Mouse (Mus musculus) c-Kit-positive CD71-positive TER-119-negative erythroid progenitor cells, embryonic 14.5 days (primary cell): ENCODE results near the gene Tmem208.

Source experiments
- DNase-seq: peaks from one replicate; pipeline ENCODE4 v3.0.0-alpha.2; 2013; ENCODE audit warnings: low read depth

The Tmem208 gene

DNA sequence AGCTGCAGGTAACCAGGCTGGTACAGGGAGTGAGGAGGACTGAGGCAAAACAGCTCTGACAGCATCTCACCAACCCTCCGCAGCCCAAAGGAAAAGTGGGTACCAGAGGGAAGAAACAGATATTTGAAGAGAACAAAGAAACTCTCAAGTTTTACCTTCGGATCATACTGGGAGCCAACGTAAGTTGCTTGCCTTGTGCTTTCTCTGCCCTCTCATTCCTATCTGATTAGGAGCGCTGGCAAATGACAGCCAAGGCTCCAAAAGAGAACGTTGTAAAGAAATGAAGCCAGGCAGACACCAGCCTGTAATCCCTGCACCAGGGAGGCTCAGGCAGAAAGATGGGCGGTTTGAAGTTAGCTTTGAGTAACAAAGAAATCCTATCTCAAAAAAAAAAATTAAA, 814 bp downstream of the Tmem208 start:
- no peak for DNase-seq

DNA sequence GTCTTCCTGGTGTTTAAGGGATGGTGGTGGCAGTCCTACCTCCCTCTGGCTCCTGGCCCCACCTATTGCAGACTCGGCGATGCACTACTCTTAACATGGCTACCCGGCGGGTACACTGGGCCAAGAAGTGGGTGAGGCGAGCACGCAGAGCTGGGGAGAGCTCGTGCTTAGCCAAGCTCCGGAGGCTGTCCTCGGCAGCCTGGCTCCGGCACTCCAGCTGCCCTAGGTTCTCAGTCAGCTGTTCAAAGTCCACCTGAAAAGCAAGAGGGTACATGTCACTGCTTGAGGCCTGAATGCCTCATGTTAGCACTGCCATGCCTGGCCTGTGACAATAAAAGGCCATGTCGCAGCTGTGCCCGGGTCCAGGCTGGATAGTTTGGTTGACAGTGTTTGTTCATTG, 4.2 kb downstream of the Tmem208 start:
- DNase-seq = no peak

DNA sequence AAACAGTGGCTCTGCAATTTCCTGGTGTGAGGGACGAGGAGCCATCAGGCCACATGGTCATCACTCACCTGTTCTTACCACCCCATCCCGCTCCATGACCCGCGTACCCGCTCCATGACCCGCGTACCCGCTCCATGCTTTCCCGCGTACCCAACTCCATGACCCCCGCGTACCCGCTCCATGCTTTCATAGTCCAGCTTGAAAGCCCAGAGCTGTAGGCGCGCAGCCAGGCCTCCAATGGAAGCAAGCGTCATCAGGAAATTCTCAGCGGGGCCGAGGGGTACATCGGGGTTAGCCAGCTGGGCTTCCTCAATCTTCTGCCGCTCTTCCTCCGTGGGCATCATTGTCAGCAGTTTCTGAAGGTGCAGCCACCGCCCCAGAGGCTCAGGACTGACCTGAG, 5.3 kb downstream of the Tmem208 start:
- no peak for DNase-seq

DNA sequence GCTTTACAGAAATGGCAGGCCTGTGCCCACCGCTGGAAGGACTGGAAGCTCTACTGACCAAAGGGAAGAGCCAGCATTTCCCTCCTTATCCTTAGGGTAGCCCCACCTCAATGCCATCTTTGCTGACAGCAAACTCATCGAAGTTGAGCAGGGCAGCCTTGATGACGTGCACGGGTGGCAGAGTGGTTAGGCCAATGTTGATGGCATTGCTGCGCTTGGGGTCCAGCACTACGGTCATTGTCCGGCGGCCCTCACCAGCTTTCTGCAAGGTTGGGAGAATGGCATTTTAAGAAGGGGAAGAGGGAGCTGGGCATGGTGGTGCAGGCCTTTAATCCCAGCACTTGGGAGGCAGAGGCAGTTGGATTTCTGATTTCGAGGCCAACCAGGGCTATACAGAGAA, 5.8 kb downstream of the Tmem208 start:
- DNase-seq = no peak

DNA sequence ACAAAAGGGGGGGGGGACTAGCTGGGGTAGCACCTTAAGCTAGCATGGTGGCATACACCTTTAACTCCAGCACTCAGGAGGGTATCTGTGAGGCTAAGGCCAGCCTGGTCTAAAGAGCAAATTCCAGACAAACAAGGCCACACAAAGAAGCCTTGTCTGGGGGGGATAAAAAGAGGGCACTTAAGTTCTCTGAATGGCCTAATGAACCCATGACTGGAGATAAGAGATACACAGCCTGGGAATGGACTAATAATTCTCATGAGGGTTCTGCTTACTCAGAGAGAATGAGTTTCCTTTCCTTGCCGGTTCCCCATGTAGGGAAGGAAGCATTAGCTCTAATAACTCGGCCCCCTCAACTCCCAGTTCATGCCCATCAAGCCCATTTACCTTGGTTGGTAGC, 6.4 kb downstream of the Tmem208 start:
- no peak for DNase-seq

DNA sequence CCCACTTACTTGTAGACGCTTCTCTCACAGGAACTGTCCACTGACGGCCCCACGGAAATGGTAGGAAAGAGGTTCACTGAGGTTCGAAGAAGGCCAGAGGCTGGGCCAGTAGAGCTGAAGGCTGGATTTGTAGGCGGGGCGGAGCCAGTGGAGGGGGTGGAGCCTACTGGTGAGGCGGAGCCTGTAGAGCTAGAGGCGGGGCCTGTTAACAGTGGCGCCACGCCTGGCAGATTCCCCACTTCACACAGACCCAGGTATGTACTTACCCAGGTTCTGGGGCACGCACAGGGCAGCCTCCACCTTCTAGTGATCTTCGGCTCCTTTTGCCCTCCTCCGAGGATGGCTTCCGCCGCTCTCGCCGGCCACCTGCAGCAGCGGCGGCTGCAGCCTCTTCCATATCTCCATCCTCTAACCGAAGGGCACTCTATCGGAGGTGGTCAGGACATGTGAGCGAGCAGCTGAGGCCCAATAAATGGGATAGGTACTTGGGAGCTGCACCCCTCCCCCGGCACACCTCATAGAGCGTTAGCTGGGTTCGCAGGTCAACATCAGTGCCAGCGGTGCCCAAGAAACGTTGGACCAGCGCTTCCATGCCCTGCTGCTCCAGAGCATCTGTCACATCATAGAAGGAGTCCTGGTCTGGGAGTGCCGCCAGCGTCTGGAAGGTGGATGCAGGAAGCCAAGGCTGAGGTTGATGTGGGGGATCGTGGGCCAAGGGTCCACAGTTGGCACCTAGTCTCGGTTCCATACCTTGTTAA, 10.4 kb downstream of the Tmem208 start:
- DNase-seq = no peak

DNA sequence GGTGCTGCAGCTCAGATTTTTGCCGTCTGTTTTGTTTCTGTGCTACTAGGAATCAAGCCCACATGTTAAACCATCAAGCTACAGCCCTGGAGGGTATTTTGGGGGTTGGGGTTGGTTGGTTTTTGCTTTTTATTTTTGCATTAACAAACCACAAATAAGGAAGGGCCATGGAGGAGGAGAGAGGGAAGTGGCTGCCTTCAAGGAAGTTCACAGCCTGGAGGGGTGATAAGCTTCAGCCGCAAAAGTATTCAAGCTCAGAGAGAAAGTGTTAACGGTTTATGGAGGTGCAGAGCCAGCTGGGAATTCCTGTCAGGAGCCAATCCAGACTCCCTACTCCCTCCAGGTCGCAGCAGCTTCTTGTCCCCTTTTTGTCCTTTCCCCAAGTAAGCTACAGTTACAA, 12.8 kb downstream of the Tmem208 start:
- no peak for DNase-seq

DNA sequence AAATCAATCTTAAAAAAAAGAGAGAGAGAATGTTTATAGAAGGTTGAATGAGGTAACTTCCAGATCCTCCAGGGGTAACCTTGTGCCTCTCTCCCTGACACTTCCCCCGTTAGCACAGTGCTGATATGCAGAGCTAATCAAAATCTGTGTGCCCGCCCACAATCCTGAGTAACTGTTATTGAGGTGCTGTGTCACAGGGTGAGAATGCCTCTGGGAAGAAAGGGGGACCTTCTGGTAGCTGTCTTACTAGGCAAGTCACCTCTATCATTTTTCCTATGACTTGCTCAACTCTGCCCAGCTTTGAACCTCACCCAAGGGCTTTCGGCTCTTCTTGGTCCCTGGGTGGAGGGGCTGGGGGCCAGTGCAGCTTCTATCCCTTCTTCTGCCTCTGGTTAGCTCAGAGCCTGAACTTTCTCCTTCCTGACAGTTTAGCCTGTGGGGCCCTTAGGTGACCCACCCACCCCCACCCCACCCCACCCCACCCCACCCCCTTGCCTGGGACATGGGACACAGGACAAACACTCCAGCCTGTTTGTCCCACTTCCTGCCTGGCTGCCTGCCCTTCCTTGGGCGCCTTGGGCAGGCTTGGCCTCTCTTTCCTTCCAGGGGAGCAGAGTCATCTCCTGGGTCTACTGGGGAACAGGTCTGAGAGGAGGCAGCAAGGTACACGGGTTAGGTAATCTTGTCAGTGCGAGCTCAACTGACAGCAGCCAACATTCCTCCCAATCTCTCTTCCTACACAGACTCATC, 13.9 kb downstream of the Tmem208 start:
- DNase-seq = peak; percentile 56

DNA sequence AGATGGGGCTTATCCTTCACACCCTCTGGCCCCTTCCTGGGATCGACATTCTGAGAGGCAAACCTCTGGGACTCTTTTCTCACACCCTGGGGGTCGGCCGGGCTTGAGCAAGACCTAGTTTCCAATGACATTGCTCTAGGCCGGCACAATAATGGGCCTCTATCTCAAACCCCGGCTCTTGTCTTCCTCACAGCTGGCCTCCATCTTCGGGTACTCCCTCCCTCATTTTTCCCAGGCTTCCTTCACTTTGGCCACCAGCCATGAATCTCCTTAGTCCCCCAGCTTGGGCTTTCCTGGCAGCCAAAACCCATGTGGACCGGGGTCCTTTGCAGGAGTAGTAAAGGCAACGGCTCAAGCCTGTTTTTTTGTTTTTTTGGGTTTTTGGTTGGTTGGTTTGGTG, 15.2 kb downstream of the Tmem208 start:
- DNase-seq = no peak

DNA sequence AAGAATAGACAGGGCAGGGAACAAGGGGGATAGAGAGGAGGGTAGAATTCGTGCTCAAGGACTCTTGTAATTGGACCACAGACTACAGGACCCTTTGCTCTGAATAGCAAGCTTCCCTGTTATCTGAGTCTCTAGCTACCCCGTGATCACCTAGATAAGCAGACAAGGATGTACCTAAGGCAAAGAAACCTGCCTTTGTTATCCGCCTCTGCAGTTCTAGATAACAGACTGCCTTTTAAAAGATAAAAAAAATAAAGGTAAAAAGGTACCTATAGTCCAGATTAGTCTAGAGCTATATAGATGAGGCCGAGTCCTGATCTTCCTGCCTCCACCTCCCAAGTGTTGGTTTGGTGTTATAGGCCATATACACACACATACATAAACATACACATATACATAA, 16.6 kb downstream of the Tmem208 start:
- DNase-seq = no peak

DNA sequence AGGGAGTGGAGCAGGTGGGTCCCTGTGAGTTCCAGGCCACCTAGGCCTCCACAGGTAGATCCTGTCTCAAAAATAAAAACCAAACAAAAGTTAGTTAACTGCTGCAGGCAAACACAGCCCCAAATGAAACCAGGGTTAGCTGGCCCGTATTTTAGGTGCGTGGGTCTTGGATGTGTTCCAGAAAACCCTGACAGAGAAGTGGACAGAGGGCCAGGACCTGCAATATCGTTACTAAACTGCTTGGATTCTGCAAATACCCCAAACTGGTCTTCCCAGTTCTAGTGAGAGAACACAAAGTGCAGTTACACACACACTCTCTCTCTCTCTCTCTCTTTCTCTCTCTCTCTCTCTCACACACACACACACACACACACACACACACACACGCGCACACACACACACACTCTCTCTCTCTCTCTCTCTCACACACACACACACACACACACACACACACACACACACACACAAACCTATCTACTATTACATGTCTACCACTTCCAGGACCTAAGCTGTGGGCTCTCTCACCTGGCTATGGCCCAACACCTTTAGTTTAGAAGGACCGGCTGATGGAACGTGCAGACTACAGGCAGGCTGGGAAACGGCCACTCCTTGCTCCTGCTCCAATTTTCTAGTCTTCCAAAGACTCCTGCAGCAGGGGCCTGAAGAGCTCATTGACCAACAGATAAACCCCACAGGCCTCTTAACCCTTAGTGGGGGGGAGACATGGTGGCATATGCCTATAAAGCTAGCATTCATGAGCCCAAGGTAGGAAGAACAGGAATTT, 17.8 kb downstream of the Tmem208 start:
- DNase-seq = no peak

DNA sequence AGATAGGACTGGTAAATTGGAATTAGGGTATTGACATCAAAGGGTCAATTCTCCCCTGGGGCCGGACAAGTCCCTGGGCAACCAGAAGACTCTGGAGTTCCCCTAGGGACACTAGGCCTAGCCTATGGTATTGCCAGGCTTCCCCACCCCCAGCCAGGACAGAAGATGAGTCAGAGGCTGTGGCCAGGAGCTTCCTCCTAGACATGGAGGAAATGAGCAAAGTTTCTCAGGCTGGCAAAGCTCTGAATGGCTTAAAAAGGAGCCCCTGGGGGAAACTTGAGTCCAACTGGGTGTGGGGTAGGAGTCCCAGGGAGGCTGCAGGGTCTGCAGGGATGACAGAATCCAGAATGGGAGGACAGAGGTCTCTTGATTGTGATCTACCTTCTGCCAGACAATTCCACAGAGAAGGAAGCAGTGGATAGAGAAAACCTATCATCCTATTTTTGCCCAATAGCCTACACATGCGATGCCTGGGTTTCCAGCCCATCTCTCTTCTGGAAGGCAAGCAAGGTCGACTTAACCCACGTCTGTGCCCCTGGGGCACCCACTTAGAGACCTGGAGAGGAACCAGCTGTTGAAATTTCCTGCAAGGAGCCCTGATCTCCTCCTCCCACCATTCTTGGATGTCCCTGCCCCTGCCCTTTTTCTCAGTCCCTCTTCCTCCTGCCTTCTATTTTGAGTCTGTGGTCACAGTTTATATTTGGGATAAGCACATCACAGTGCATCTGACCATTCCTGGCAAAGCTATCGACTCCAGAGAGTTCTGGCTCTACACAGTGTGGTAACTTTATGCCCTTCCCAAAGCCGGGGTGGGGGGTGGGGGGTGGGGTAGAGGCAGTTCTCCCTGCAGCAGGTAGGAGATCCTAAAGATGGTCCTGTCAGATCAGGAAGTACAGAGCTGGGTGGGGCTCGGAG, 19.2 kb downstream of the Tmem208 start:
- DNase-seq = no peak

DNA sequence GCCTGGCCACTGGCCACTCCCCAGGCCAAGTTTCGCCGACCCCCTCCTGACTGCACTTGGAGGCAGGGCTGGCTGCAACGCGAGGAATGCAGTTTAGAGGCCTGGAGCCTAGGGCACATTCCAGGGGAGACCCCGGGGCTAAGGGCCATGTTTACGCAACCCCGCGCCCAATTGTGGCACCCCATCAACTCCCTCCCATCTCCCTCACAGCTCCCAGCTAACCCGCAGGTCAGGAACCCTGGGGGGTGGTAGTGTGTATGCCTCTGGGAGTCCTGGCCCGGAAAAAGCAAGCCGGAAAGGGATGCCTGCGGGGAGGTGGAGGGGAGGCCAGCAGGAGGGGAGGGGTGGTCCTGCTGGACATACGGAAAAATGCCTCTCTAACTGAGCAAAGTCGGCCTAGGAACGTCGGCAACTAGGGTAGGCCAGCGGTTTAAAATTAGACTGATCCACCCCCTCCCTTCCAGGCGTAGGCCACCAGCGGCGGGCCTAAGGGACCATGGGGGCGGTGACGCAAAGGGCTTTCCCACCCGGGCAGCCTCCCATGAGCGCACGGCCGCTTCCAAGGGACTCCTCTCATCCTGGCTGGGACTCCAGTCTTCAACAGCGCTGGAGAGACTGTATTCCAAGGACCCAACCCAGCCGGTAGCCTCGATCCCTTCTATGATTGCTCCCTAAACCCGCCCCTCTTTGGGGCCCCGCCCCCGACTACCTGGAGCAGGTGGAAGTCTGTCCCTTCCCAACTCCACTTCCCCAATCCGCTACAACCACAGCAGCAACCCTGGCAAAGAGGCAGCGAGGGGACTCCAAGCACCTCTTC, 20.7 kb downstream of the Tmem208 start:
- DNase-seq = no peak

DNA sequence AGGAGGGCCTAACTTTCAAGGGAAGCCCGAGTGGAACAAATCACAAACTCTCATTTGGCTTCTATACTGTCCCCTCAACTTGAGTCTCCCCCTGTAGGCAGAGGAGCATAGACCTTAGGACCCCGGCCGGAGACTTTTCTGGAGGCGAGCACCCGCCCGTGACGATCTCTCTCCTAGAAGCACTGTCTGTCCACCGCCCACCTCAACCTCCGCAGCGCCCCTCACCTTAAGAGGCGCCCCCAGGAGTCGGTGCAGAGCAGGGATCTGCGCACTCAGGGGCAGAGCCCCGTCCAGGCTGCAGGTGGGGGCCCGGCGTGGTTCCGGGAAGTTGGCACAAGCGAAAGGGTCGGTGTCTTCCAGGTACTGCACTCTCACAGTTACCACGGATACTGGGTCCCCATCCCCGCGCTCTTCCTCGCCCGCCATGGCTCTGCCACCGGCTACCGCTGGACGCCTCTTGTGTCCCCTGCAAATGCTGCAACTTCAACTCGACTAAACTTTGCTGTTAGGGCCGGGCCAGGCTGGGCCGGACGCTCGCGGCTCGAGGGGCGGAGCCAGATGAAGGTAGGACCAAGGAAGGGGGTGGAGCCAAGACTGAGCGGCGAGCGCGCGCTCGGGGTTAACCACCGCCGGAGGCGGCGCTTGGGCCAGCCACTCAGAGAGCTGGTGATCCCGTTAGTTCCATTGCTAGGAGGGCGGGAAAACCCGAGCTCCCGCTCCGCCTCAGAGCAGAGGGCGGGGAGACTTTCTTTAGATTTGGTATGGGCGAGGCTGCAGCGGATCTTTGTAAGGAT, 21.5 kb downstream of the Tmem208 start, which contains the start of gene Fhod1:
Gene Fhod1 (minus strand): TSS at position 526 of the 794 bp plus-strand sequence.
- peak; percentile 93 for DNase-seq

DNA sequence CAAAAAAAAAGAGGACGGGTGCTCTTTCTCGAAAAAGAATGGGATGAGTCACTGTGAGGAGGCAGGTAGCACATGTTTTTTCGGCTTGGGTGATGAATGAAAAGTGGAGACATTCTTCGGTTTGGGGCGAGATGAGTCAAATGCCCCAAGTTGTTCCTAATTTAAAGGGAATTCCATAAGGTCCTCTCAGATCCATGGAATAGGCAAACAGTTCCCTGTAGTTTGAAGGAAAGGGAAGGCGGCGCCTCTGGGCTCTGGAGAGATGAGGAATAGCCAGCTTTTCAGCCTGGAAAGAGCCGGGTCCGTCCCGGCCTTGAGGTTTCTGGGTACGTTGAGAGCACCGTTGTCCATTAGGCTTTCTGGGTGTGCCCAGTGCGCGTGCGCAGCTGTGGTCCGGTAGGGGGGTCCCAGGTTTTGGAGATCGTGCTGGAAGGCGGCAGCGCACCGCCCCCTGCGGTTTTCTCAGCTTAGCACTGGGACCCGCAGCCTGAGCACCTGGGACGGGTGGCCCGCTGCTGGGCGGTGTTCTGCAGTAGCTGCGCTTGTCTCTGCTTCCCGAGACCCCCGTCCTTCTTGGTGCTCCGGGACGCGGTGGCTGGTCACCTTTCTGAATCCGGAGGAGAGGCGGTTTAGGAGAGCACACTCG, 22.4 kb downstream of the Tmem208 start, which contains the start of gene Slc9a5:
Gene Slc9a5 (plus strand): TSS at position 394 of the 646 bp plus-strand sequence.
- no peak for DNase-seq

DNA sequence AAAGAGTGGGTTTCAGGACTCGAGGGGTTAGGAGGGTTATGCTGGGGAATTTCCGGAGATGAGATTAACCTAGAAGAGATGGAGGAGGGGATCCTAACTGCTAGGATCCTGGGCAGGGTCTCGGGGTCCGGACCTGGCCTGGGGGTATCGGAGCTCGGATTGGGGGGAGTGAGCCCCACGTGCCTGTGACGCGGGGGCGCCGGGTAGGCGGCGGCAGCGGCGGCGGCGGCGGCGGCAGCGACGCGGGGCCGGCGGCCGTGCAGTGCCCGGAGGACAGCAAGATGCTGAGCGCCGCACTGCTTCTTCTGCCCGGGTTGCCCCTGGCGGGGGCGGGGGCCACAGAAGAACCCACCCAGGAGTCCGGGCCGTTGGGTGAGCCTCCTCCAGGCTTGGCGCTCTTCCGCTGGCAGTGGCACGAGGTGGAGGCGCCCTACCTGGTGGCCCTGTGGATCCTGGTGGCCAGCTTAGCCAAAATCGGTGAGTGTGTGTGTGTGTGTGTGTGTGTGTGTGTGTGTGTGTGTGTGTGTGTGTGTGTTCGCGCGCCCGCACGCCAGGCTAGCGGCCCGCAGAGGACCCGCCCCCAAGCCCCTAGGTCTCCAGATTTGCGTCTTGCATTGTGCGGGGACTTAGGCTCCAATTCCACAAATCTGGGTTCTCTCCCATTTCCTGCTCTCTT, 23.1 kb downstream of the Tmem208 start:
- DNase-seq = no peak

DNA sequence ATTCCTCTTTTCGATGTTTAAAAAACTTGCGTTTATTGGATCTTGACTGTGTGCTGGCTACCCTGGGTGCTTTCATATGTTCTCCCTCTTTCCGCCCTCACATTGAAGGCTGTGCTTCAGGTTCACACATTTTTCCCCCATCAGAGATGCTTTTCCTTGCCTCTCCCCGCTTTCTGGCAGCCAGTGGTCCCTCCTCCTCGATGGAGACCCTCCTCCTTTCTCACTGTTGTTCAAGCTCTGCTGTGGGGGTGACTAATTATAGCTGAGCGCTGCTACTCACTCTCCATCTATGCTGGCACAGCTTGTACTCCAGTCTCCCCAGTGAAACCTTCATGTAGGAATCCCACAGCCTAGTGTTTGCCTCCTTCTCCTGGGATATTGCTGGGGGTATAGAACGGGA, 24.0 kb downstream of the Tmem208 start:
- no peak for DNase-seq

DNA sequence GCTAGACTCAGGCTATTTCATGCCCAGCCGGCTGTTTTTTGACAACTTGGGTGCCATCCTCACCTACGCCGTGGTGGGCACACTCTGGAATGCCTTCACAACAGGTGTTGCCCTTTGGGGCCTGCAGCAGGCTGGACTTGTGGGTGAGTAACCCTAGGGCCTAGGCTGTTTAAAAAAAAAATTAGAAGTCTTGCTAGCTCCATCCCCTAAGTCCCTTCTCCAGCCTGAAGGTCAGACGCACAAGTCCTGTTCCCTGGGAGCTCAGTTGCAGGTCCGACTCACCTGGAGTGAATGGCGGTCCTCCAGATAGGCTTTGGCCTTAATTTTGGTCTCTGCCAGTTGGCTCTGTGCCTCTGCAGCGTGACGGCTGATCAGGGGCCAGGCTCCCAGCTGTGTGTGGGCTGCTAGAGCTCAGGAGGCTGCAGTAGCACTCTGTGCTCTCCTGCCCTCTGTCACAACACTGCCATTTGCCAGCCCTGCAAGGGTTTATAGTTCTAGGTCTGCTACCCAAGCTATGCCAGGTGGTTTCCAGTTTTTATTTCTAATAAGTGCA, 27.5 kb downstream of the Tmem208 start:
- DNase-seq = no peak
